Mouse (Mus musculus): ENCODE results near the gene Pdzd8.

The Pdzd8 gene

DNA sequence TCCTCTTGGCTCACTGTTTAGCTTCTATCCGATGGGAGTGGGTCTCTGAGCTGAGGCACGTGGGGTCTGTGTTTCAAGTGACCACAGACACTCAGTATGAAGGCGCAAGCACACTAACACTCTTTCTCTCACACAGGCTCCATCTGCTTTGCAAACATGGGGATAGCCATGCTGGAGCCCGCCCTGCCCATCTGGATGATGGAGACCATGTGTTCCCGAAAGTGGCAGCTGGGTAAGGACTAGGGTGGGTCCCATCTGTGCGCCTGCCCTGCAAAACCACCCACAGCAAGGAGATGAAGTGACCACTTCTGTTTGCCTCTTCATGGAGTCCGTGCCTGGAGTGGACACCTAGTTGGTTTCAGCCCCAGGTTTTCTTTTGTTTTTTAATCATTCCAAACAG lies 69.2 kb downstream of the Pdzd8 start:
- DNase-seq (ENCODE audit: extremely low read depth, low read depth): no peak

GRCm38 (mm10) chr19:59273190-59273589 lies 72.4 kb downstream of the Pdzd8 start:
- DNase-seq (ENCODE audit: extremely low read depth, low read depth): no peak

GRCm38 (mm10) chr19:59267417-59267963 lies 78.1 kb downstream of the Pdzd8 start:
- DNase-seq (ENCODE audit: extremely low read depth, low read depth): no peak

DNA sequence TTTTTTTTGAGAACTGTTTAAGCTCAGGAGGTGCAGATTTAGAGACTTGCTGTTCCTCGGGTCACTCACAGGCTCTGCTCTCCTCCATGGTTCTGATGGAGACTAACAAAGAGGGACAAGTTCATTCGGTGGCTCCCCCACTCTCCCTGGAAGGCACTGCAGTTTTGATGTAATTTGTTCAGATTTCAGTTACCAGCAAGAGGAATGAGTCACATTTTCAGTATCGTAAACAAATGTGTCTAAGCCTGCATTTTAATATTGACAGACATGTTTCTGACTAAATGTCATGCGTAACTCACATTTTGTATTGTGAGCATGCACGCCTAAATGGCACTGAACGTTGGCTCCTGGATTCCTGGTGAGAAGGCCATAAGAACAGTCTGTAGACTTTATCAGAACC lies 79.7 kb downstream of the Pdzd8 start:
- no peak for DNase-seq (ENCODE audit: extremely low read depth, low read depth)

- DNase-seq (ENCODE audit: extremely low read depth, low read depth): no peak
These were observed 80.6 kb downstream of the Pdzd8 start for GRCm38 (mm10) chr19:59264838-59265532.

DNA sequence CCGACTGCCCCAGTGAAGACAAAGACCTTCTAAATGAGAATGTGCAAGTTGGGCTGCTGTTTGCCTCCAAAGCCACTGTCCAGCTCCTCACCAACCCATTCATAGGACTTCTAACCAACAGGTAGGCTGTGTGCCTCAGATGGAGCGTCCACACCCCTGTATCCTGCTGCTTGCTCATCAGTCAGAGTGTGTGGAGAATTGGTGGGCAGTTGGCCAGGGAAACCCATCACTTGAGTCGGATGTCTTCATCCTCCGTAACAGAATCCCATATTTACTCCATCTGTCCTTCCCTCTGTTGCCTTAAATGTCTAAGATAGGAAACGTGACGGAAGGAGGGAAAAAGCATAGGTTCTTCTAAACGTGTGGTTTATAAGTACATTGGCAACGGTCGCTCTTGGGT lies 82.4 kb downstream of the Pdzd8 start:
- no peak for DNase-seq (ENCODE audit: extremely low read depth, low read depth)

DNA sequence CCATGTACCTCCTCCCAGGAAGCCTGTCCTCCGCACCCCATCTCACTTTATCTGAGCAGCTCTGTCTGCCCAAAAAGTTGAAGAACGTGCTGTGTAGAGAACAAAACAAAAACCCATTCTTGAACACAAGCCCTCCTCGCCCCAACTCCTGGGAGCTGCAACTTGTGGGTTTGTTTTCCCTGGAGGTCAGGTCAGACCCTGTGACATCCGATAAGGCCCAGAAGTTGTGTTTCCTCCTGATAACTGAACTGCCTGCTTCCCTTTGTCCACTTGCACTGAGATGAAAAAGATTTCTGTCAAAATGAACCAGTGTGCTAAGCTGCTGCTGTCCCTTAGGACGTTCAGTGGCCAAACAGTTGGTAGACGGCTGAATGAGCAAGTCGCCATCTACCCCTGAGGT lies 84.0 kb downstream of the Pdzd8 start:
- DNase-seq (ENCODE audit: extremely low read depth, low read depth): peak; percentile 27

DNA sequence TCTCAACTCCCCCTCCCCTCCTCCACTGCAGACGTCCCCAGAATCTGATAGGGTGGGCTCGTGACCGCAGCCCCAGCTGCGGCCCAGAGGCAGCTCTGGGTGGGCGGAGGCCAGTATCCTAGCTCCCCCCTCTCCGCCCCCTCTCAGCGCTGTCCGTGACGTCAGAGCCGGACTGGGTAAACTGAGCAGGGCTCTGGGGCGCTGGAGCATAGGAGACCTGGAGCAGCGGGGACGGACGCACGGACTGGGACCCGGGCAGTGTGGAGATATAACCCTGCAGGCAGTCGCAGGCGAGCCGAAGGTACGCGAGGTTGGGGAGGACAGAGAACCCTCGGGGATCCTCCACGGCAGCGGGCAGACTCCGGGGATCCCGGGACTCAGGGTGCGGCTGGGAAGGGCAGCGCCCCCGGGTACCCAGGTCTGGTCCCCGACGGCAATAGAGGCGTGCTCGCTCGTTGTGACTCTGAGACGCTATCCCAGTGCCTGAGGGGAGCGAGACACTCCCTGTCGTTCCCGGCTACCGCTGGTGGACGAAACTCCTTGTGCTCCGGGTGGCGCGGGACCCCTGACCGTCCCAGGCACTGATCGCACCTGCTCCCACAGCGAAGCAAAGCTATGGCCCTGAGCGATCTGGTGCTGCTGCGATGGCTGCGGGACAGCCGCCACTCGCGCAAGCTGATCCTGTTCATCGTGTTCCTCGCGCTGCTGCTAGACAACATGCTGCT lies 84.7 kb downstream of the Pdzd8 start, which contains the start of gene Slc18a2:
Slc18a2 (plus strand) TSS at position 179 of the 725 bp plus-strand sequence.
- DNase-seq (ENCODE audit: extremely low read depth, low read depth): peak; percentile 28

DNA sequence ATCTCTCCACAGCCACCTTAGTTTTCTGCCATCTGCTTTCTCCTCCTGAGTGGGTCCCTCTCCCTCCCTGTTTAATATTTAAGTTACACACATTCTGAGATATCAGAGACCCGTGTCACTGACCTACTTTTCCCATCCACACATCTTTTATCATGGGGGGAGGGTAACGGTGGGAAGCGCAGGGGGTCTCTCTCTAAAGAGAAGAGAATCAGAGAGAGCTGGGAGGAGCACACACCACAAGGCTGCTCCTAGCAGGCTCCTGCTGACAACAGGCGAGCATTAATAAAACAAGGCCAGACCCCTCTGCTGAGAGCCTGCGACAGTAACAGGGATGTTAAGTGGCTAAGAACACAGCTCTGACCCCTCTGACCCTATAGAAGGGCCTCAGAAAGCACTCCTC lies 85.9 kb downstream of the Pdzd8 start:
- no peak for DNase-seq (ENCODE audit: extremely low read depth, low read depth)

DNA sequence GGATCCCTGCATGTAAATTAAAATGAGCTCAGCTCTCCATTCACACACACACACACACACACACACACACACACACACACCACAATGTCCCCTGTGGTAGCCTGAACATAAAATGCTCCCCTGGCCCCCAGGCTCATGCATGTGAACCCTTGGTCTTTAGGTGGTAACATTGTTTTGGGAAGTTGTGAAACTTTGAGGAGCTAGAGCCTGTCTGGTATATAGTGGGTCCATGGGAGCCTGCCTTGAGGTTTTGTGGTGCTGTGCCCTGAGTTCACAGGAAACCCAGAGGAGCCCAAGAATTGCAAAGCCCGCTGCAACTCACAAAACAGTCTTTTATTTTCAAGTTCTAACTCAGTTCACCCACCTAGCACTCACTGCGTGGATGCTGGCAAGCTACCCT lies 92.9 kb downstream of the Pdzd8 start:
- DNase-seq (ENCODE audit: extremely low read depth, low read depth): no peak

GRCm38 (mm10) chr19:59248553-59249286 lies 96.9 kb downstream of the Pdzd8 start:
- DNase-seq (ENCODE audit: extremely low read depth, low read depth): no peak

DNA sequence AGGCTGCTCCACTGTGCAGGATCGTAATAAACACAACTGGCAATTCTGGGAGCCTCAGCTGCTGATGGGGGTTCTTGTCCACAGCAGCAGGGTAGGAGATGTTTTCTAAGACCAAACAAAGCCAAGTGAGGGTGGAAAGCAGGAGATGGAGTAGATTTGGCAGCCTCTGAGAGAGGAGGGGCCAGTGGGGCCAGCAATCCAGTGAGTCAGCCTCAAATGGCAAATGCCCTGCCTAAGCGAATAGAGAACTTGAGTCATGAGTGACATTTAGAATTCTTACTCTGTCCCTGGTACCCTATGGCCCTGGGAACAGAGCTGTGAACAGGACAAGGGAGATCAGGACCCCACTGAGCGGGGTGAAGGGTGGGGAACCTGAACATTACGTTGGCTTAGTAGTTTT lies 97.4 kb downstream of the Pdzd8 start:
- no peak for DNase-seq (ENCODE audit: extremely low read depth, low read depth)

Measured in MEL-GATA-1-ER (cell line).